Mouse (Mus musculus): ENCODE results near the gene Ranbp17. TPM values are rescaled to one million over a fixed set of nuclear protein-coding genes. Genes with fewer than 3 reads are reported as not detected.

Ranbp17 gene
- polyA plus RNA-seq, 1 experiment from 2014 or later: 4.2 TPM

DNA sequence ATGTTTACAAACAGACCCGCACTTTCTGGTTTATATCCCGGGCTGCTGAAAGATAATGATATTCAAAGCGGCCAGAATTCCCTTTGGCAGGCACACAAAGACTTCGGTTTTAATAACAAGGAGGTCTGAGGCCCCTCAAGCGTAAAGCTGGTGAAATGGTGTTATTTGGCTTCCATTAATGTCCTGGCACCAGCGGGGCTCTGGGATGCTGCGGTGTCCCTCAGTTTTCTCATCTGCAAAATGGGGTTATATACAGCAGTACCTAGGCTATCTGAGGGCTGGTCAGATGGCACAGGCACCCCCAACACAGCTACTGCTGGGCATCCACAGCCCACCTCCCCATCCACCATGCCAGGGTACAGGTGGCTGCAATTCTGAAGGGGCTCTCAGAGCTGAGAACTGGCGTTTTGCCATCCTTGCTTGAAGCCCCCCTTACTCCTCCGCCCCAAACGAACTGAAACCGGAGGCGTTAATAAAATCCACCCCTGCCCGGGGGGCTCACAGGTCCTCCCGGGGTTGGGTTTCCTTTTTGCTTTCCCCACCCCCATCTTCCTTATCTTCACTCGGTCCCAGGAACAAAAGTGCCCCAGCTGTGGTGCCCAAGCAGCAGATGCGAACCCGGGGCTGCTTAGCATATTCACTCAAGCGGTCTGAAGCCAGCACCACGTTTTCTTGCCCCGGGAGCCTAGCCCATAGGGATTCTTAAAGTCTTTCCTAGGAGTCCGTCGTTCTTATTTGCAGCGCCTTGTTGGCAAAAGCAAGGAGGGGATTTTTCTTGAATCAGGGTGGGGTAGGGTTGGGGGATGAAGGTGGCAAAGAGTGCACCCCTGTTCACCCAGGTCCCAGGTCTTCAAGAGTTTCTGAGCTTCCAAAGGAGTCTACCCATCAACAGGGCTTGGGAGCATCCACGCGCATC lies 317.8 kb downstream of the Ranbp17 start:
- no peak for ATAC-seq (ENCODE audit: insufficient number of reproducible peaks, low FRiP score, low TSS enrichment, low read depth)
- H3K4me2 ChIP-seq (replicated peaks): no peak overlapping the region
- WGBS: 3% methylated on average over 25 of the region's 25 CpGs
- peaks cover 90% of the 10 kb centered on the region for H3K27me3 ChIP-seq
- no peaks in the 10 kb centered on the region for H3K36me3 ChIP-seq
- peaks cover 15% of the 10 kb centered on the region for H3K4me1 ChIP-seq
- no peak overlapping the region for H3K4me3 ChIP-seq (replicated peaks)
- H3K9ac ChIP-seq: no peak overlapping the region
- H3K9me3 ChIP-seq (replicated peaks): no peaks in the 10 kb centered on the region
- H3K27ac ChIP-seq (replicated peaks): no peak overlapping the region

DNA sequence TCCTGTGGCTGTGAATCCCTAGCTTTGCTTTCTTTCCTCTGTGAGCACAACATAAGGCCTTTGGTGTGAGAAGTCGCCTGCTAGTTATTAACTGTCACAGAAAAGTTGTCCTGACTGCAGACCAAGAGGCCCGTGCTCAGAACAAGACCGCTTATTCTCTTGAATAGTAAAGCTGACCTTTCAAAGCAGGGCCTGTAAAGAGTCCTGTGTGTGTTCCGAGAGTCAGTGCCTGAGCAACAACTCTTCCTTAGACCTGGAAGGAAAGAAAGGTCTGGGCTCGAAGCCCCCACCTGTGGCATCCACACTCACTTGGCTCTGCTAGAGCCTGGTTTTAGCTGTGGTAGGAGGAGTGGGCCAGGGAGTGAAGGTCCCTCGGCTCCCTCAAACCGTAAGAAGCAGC lies 318.5 kb downstream of the Ranbp17 start:
- Histone ChIP-seq H3K9ac (no peak overlapping the region), H3K27ac (replicated peaks) (no peak overlapping the region), H3K36me3 (no peaks in the 10 kb centered on the region), H3K9me3 (replicated peaks) (no peaks in the 10 kb centered on the region), H3K4me2 (replicated peaks) (no peak overlapping the region), H3K27me3 (peaks cover 88% of the 10 kb centered on the region), H3K4me1 (peaks cover 8% of the 10 kb centered on the region; the same call in 1 of the 2 replicates), H3K4me3 (replicated peaks) (no peak overlapping the region)
- ATAC-seq (ENCODE audit: insufficient number of reproducible peaks, low FRiP score, low TSS enrichment, low read depth): no peak
- WGBS: 30% methylated on average over 7 of the region's 7 CpGs

DNA sequence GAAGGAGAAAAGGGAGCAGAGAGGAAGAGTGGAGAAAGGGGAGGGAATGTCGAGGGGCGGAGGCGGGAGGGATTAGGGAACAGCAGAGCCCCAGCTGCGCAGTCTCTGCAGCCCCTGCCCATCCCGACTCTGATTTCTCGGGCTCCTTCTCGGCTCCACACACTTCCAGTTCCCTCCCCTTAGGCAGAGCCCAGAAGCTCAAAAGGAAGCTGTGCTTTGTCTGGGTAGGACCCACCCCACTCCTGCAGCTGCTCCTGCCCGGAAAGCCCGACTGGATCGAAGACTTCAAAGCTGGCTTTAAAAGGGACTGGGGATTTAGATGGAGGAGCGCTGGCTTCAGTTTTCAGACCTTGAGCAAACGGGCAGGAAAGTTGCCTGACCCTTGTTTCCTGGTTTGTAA lies 319.9 kb downstream of the Ranbp17 start:
- ATAC-seq (ENCODE audit: insufficient number of reproducible peaks, low FRiP score, low TSS enrichment, low read depth): no peak
- no peak overlapping the region for H3K9ac ChIP-seq
- no peak overlapping the region for H3K4me3 ChIP-seq (replicated peaks)

DNA sequence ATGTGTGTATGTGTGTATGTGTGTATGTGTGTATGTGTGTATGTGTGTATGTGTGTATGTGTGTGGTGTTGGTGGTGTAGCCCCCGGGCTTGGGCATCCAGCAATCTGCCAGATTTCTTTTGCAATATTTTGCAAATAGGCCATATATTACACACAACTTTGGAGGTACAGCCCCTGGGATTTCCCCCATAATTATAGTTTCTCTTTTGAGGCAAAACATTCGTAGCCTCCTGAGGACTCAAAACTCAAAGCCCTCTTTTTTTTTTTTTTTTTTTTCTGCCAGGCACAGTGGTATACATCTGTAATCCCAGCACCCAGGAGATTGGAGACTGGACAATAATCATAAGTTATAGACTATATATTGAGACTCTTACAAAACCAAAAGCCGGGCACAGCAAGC lies 331.7 kb downstream of the Ranbp17 start:
- Histone ChIP-seq H3K4me3 (replicated peaks) (no peak overlapping the region), H3K9ac (no peak overlapping the region), H3K27ac (replicated peaks) (no peak overlapping the region), H3K27me3 (peaks cover 36% of the 10 kb centered on the region), H3K36me3 (no peaks in the 10 kb centered on the region), H3K4me1 (peaks cover 11% of the 10 kb centered on the region), H3K9me3 (replicated peaks) (no peaks in the 10 kb centered on the region), H3K4me2 (replicated peaks) (no peak overlapping the region)
- ATAC-seq (ENCODE audit: insufficient number of reproducible peaks, low FRiP score, low TSS enrichment, low read depth): no peak
- 76% methylated on average over 3 of the region's 3 CpGs for WGBS

More for the DNA sequence above, 319.9 kb downstream of the Ranbp17 start:
- no peak overlapping the region for H3K27ac ChIP-seq (replicated peaks)
- WGBS: 2% methylated on average over 12 of the region's 12 CpGs
- no peaks in the 10 kb centered on the region for H3K36me3 ChIP-seq
- peak overlapping the region; percentile 22; the same call in 1 of the 2 replicates for H3K4me2 ChIP-seq (replicated peaks)
- H3K9me3 ChIP-seq (replicated peaks): no peaks in the 10 kb centered on the region
- 0 out of 2 replicates have a peak, but pooled peaks cover 7% of the 10 kb centered on the region for H3K4me1 ChIP-seq
- H3K27me3 ChIP-seq: peaks cover 77% of the 10 kb centered on the region

DNA sequence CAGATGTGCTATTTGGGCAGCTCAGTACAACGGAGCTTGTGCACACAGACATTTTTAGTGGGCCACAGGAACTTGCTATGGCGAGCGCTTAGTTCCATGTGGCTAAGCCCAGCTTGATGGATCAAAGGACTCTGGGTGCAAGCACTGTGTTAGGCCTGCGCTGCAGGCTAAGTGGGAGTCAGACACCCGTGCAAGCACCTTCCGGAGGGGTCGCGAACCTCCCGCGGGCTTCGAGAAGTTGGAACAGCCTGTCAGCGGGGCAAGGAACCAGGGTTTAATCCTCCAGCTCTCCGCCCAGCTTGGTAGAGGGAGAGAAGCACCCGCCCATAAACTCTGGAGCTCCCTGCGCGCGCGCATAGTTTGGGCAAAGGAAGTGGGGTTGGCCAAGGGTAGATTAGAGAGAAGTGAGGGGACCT lies 332.8 kb downstream of the Ranbp17 start:
- peaks cover 39% of the 10 kb centered on the region for H3K27me3 ChIP-seq
- ATAC-seq (ENCODE audit: insufficient number of reproducible peaks, low FRiP score, low TSS enrichment, low read depth): peak; percentile 47
- no peaks in the 10 kb centered on the region for H3K36me3 ChIP-seq
- peak overlapping the region; percentile 58 for H3K4me2 ChIP-seq (replicated peaks)
- H3K9ac ChIP-seq: no peak overlapping the region; the same call in 1 of the 2 replicates
- H3K4me3 ChIP-seq (replicated peaks): peak overlapping the region; percentile 27
- no peak overlapping the region for H3K27ac ChIP-seq (replicated peaks)
- 2% methylated on average over 18 of the region's 18 CpGs for WGBS
- H3K4me1 ChIP-seq: peaks cover 11% of the 10 kb centered on the region
- no peaks in the 10 kb centered on the region for H3K9me3 ChIP-seq (replicated peaks)

DNA sequence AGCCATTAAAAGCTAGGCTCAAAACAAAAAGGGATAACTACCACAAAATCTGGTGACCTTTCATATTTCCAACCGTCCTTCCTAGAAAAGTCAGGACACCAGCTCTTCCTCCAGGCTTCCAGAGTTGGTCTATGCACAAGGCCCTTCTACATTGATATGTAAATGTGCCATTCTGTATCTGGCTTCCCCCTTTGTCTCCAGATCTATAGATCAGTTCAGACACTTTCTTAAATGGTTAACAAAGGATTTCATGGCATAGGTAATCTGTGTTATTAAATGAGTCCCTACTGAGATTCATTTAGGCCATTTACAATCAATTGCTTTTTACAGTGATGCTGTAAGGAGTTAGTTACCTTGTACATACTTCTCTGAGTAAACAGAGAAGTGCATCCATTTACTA lies 333.7 kb downstream of the Ranbp17 start:
- no peak overlapping the region for H3K9ac ChIP-seq
- no peaks in the 10 kb centered on the region for H3K9me3 ChIP-seq (replicated peaks)
- ATAC-seq (ENCODE audit: insufficient number of reproducible peaks, low FRiP score, low TSS enrichment, low read depth): no peak
- no peaks in the 10 kb centered on the region for H3K36me3 ChIP-seq
- peaks cover 11% of the 10 kb centered on the region for H3K4me1 ChIP-seq
- no peak overlapping the region for H3K27ac ChIP-seq (replicated peaks)
- no peak overlapping the region for H3K4me3 ChIP-seq (replicated peaks)
- peaks cover 43% of the 10 kb centered on the region for H3K27me3 ChIP-seq
- 75% methylated on average over 1 of the region's 1 CpGs for WGBS
- H3K4me2 ChIP-seq (replicated peaks): no peak overlapping the region

DNA sequence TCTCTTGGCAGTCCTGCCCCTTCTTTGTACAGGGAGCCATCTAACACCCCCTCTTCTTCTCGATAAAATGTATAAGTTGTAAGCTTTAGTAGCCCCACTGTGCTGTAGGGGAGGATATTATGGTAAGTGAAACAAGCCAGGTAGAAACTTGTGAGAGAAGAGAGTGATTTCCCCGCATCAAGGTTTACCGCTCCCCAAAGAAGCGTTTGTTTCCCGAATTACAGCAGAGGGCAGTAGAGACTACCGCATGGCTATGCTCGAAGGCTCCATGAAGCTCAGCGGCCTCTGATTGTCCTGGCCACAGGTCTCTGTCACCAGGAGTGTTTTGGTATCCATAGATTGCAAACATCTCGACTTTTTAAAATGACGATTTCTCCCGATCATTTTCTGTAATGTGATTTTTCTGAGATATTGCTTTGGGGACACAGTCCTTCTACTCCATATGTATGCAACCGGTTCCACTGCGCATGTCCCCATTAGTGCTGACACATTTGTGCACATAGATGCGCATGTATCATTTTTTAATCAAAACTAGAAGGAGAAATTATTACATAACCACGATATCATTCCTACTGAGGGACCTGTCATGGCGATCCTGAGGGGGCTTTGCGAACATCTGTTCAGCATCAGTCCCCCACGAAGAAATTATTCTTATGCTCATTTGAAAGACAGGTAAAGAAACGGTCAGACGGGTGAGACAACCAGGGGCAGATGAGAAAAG lies 336.9 kb downstream of the Ranbp17 start:
- Histone ChIP-seq H3K27ac (replicated peaks) (no peak overlapping the region), H3K4me3 (replicated peaks) (no peak overlapping the region), H3K9me3 (replicated peaks) (no peaks in the 10 kb centered on the region), H3K27me3 (peaks cover 45% of the 10 kb centered on the region), H3K9ac (no peak overlapping the region), H3K4me2 (replicated peaks) (no peak overlapping the region), H3K36me3 (no peaks in the 10 kb centered on the region), H3K4me1 (peaks cover 11% of the 10 kb centered on the region)
- ATAC-seq (ENCODE audit: insufficient number of reproducible peaks, low FRiP score, low TSS enrichment, low read depth): no peak
- 28% methylated on average over 20 of the region's 20 CpGs for WGBS

DNA sequence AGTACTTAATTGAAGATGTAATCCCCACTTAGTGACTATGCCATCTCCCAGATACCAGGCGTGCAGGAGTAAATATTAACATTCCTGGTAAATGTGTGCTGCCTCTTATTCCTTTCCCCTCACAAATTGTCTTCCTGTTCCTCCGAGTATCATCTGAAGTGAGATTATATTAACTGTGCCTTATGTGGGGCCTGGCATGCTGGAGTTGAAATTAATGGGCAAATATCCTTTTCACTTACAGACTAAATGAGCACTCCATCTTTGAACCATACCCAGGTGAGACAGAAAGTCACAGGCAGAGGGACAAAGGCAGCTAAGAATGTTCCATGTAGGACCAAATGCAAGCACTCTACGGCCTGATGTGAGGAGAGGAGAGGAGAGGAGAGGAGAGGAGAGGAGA lies 337.8 kb downstream of the Ranbp17 start:
- H3K27ac ChIP-seq (replicated peaks): no peak overlapping the region
- H3K27me3 ChIP-seq: peaks cover 52% of the 10 kb centered on the region
- no peaks in the 10 kb centered on the region for H3K9me3 ChIP-seq (replicated peaks)
- H3K4me3 ChIP-seq (replicated peaks): no peak overlapping the region
- H3K36me3 ChIP-seq: no peaks in the 10 kb centered on the region
- H3K4me1 ChIP-seq: peaks cover 6% of the 10 kb centered on the region
- H3K4me2 ChIP-seq (replicated peaks): no peak overlapping the region
- WGBS: 68% methylated on average over 3 of the region's 3 CpGs
- no peak for ATAC-seq (ENCODE audit: insufficient number of reproducible peaks, low FRiP score, low TSS enrichment, low read depth)
- H3K9ac ChIP-seq: no peak overlapping the region

DNA sequence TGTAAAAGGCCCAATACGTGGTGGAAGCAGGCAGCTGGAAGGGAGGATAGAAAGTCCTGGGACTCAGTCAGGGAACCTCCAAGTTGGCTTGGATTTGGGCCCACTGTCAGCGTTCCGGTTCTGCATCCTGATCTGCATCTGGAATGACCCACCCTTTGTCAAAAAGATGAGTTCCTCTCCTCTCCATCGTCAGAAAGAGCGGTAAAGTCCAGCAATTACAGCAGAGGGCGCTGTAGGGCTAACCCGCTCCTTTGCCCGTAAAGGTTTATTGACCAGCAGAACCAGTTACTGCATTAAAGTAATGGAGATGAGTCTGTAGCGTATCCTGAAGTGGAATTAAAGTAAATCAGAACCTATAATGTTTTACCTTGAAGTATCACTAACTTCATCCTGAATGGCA lies 343.1 kb downstream of the Ranbp17 start:
- Histone ChIP-seq H3K9me3 (replicated peaks) (no peaks in the 10 kb centered on the region), H3K27ac (replicated peaks) (no peak overlapping the region), H3K4me3 (replicated peaks) (no peak overlapping the region), H3K4me2 (replicated peaks) (no peak overlapping the region), H3K36me3 (no peaks in the 10 kb centered on the region), H3K27me3 (peaks cover 14% of the 10 kb centered on the region), H3K9ac (no peak overlapping the region), H3K4me1 (no peaks in the 10 kb centered on the region)
- WGBS: 11% methylated on average over 9 of the region's 9 CpGs
- ATAC-seq (ENCODE audit: insufficient number of reproducible peaks, low FRiP score, low TSS enrichment, low read depth): no peak

DNA sequence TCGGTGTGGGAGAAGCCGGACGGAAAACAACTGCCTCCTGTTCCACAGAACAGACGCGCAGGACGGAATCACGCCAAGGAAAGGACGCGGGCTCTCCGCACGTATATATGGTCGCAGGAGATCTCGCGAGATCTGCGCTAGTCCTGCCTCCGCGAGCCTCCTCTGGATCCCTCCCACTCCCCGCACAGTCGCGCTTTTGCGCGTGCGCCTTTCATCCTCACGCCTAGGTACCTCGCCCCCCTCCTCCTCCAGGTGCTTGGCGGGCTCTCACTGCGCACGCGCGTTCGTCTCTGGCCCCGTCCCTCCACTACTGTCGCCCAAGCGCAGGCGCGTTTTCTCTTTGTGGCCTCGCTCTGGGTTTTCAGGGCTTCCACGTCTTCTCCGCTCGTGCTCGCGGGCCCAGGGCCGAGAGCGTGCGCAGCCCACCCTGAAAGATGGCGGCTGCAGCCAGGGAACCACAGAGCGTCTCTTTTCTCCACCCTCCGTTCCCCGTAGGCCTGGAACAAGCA lies 350.5 kb downstream of the Ranbp17 start, which contains the start of gene Npm1:
Gene Npm1 (minus strand): TSS at position 209 of the 509 bp plus-strand sequence.
- 3% methylated on average over 49 of the region's 49 CpGs for WGBS

More for the DNA sequence above, 350.5 kb downstream of the Ranbp17 start, which contains the start of gene Npm1:
- Histone ChIP-seq H3K4me1 (peaks cover 14% of the 10 kb centered on the region), H3K27me3 (no peaks in the 10 kb centered on the region), H3K4me2 (replicated peaks) (peak within 1 kb of the TSS; percentile 73), H3K36me3 (peaks cover 15% of the 10 kb centered on the region), H3K27ac (replicated peaks) (peak within 1 kb of the TSS; percentile 97), H3K9ac (peak within 1 kb of the TSS; percentile 98), H3K4me3 (replicated peaks) (peak within 1 kb of the TSS; percentile 99), H3K9me3 (replicated peaks) (no peaks in the 10 kb centered on the region)
- peak; percentile 98 for ATAC-seq (ENCODE audit: insufficient number of reproducible peaks, low FRiP score, low TSS enrichment, low read depth)

All from embryonic facial prominence, embryonic 15.5 days (tissue).